Mouse (Mus musculus): Measurements from ENCODE around the gene Enthd1. TPM values are rescaled to one million over a fixed set of nuclear protein-coding genes. Genes with fewer than 3 reads are reported as not detected.
"Not testable (repeated sequence)": the region's sequence is repeated elsewhere in the genome, so short reads cannot be mapped to it uniquely, and the experiment has no call there.

Enthd1 gene
- polyA plus RNA-seq, 1 experiment from 2014 or later = not detected

DNA sequence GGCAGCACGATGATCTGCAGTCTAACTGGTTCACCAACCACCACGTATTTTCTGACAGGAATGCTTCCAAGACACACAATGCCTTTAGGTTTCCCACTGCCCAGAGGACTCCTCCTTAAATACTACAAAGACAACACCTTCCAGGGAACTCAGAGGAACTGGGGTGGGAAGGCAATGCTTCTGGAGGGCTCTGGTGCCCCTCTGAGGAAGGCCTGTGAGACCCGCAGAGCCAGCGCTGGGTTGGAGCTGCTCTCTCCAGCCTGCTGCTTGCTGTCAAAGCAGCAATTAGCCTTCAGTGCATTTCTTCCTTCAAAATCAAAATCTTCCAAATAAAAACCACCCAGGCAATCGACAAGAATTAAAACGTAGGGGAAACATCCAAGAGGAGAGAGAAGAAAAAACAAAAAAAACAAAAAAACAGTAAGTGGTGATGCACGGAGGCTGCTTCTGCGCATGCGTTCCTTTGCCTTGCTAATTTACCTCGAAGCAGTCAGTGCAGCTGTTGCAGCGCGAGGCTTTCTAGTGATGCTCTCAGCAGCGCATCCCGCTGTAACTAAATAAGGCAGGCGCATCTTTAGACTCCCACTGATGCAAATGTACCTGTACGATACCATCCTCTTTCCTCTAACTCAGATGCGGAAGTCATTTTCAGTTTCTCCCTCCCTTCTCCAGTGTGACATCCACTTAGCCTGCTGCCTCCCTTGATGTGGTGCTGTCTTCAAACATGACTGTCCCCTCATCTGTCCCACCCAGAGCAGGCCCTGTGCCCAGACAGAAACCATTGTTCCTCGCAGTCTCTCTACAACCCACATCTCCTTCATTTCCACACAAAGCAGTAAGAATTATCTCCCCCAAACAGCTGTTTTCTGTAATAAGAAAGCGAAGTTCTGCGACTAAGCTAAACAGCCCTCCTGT, 34.7 kb downstream of the Enthd1 start:
- no peak overlapping the region for H3K9ac ChIP-seq (replicated peaks)
- H3K27ac ChIP-seq (replicated peaks) = peak overlapping the region; percentile 54; the same call in 1 of the 2 replicates

GRCm38 (mm10) chr15:80521661-80522388, 43.1 kb downstream of the Enthd1 start:
- Histone ChIP-seq H3K4me3 (no peak overlapping the region), H3K9ac (replicated peaks) (no peak overlapping the region), H3K4me2 (replicated peaks) (no peak overlapping the region), H3K27me3 (no peaks in the 10 kb centered on the region), H3K36me3 (no peaks in the 10 kb centered on the region), H3K4me1 (peaks cover 10% of the 10 kb centered on the region), H3K9me3 (no peaks in the 10 kb centered on the region), H3K27ac (replicated peaks) (no peak overlapping the region)
- WGBS = 61% methylated on average over 10 of the region's 10 CpGs
- ATAC-seq (ENCODE audit: low FRiP score, low read depth) = no peak

More for the DNA sequence above, 34.7 kb downstream of the Enthd1 start:
- ATAC-seq (ENCODE audit: low FRiP score, low read depth) = no peak
- peaks cover 9% of the 10 kb centered on the region for H3K27me3 ChIP-seq
- H3K4me3 ChIP-seq = no peak overlapping the region
- H3K36me3 ChIP-seq = no peaks in the 10 kb centered on the region
- no peaks in the 10 kb centered on the region for H3K9me3 ChIP-seq
- WGBS = 38% methylated on average over 20 of the region's 20 CpGs
- H3K4me2 ChIP-seq (replicated peaks) = peak overlapping the region; percentile 35
- 0 out of 2 replicates have a peak, but pooled peaks cover 4% of the 10 kb centered on the region for H3K4me1 ChIP-seq

- no peak overlapping the region for H3K9ac ChIP-seq (replicated peaks)
- H3K9me3 ChIP-seq = no peaks in the 10 kb centered on the region
- H3K27me3 ChIP-seq = no peaks in the 10 kb centered on the region
- no peak overlapping the region for H3K4me3 ChIP-seq
- peaks cover 10% of the 10 kb centered on the region for H3K4me1 ChIP-seq
- H3K4me2 ChIP-seq (replicated peaks) = no peak overlapping the region
- no peak overlapping the region for H3K27ac ChIP-seq (replicated peaks)
- H3K36me3 ChIP-seq = no peaks in the 10 kb centered on the region
- ATAC-seq (ENCODE audit: low FRiP score, low read depth) = no peak
- WGBS = 94% methylated on average over 5 of the region's 5 CpGs
Measured at GRCm38 (mm10) chr15:80519931-80520330, 45.0 kb downstream of the Enthd1 start.

DNA sequence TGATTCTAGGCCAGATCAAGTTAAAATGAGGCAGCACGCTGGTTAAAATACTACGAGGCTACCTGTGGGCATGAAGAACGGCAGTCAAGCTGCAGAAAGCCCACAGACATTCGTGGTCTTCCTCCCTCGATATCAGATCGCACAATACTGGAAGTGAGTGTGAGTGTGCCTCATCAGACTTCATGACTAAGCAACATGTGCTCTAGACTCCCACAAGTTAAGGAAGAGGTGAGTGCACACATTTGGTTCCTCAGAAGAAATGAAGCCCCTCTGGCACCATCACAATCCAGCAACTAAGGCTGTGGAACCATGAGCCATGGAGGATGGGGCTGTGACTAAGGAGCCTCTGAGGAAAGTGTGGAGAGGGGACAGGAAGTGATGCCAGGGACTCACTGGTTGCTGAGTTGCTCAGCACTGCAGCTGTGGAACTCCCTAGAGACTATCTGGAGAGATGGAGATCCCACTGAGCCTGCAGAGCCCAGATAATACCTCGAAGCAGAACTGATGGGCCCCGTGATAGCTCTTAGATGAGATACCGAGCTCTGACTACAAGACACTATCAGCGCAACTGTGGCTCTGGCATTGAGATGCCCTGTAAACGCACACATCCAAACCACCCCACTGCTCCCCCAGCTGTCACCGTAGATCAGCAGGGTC, 46.3 kb downstream of the Enthd1 start:
- Histone ChIP-seq H3K36me3 (no peaks in the 10 kb centered on the region), H3K9ac (replicated peaks) (no peak overlapping the region), H3K27ac (replicated peaks) (peak overlapping the region; percentile 40), H3K27me3 (no peaks in the 10 kb centered on the region), H3K4me1 (peaks cover 10% of the 10 kb centered on the region), H3K4me2 (replicated peaks) (no peak overlapping the region), H3K4me3 (no peak overlapping the region), H3K9me3 (no peaks in the 10 kb centered on the region)
- WGBS = 91% methylated on average over 12 of the region's 12 CpGs
- ATAC-seq (ENCODE audit: low FRiP score, low read depth) = no peak

DNA sequence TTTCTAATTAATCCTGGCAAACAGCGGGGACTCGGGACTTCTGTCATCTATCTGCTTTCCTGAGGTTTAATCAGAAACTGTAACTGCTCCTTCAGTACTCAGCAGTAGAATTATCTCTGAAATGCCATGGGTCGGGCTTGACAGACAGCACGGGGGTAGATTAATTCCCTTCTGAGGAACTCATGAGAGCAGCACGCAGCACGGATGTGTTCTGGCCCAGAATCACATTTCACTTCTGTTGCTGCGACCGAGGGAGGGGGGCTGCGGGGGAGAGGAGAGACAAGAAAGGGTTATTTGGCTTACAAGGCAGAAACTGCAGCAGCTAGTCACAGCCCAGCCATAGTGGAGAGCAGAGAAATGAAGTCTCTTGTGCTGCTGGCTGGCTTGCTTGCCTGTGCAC, 47.0 kb downstream of the Enthd1 start:
- WGBS = 45% methylated on average over 9 of the region's 9 CpGs
- Histone ChIP-seq H3K4me2 (replicated peaks) (no peak overlapping the region), H3K36me3 (no peaks in the 10 kb centered on the region), H3K4me3 (no peak overlapping the region), H3K27me3 (no peaks in the 10 kb centered on the region), H3K27ac (replicated peaks) (peak overlapping the region; percentile 40), H3K4me1 (peaks cover 10% of the 10 kb centered on the region), H3K9me3 (no peaks in the 10 kb centered on the region), H3K9ac (replicated peaks) (no peak overlapping the region)
- no peak for ATAC-seq (ENCODE audit: low FRiP score, low read depth)

- Histone ChIP-seq H3K4me2 (replicated peaks) (no peak overlapping the region), H3K36me3 (no peaks in the 10 kb centered on the region), H3K4me3 (no peak overlapping the region), H3K27me3 (no peaks in the 10 kb centered on the region), H3K9ac (replicated peaks) (no peak overlapping the region), H3K9me3 (no peaks in the 10 kb centered on the region), H3K27ac (replicated peaks) (no peak overlapping the region), H3K4me1 (peaks cover 10% of the 10 kb centered on the region)
- ATAC-seq (ENCODE audit: low FRiP score, low read depth) = no peak
- WGBS = 92% methylated on average over 3 of the region's 3 CpGs
Measured at GRCm38 (mm10) chr15:80516525-80516924, 48.4 kb downstream of the Enthd1 start.

- 9% methylated on average over 4 of the region's 4 CpGs for WGBS
- no peak for ATAC-seq (ENCODE audit: low FRiP score, low read depth)
- Histone ChIP-seq H3K4me2 (replicated peaks) (no peak overlapping the region), H3K27me3 (no peaks in the 10 kb centered on the region; the same call in 1 of the 2 replicates), H3K9ac (replicated peaks) (no peak overlapping the region), H3K4me1 (peaks cover 7% of the 10 kb centered on the region), H3K4me3 (no peak overlapping the region), H3K27ac (replicated peaks) (peak overlapping the region; percentile 46; the same call in 1 of the 2 replicates), H3K9me3 (no peaks in the 10 kb centered on the region), H3K36me3 (no peaks in the 10 kb centered on the region)
Measured at GRCm38 (mm10) chr15:80505086-80505485, 59.9 kb downstream of the Enthd1 start.

GRCm38 (mm10) chr15:80503155-80503554, 61.8 kb downstream of the Enthd1 start:
- not testable (repeated sequence) for H3K4me2 ChIP-seq (replicated peaks); H3K36me3 ChIP-seq; H3K9me3 ChIP-seq; H3K4me1 ChIP-seq; ATAC-seq (ENCODE audit: low FRiP score, low read depth); H3K27ac ChIP-seq (replicated peaks); H3K27me3 ChIP-seq; H3K4me3 ChIP-seq; H3K9ac ChIP-seq (replicated peaks)
- WGBS = 94% methylated on average over 4 of the region's 4 CpGs

DNA sequence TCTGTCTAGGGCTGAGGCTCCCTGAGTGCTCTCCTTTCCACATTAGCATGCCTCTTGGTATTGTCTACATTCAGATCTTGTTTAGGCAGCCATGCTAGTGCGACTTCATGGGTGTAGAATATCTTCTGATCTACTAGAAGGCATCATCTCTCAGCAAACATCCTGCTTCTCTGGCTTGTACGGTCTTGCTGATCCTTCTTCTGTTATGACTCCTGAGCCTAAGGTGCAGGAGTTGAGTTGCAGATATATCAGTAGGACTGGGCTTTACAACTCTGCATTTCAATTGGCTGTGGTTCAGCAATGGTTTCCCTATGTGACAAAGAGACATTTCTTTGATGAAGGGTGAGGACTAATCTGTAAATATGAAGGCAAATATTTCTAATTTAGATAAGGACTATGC, 62.2 kb downstream of the Enthd1 start:
- Histone ChIP-seq H3K4me3 (no peak overlapping the region), H3K36me3 (no peaks in the 10 kb centered on the region), H3K4me1 (peaks cover 7% of the 10 kb centered on the region), H3K27ac (replicated peaks) (no peak overlapping the region), H3K9me3 (no peaks in the 10 kb centered on the region), H3K27me3 (no peaks in the 10 kb centered on the region), H3K4me2 (replicated peaks) (no peak overlapping the region), H3K9ac (replicated peaks) (no peak overlapping the region)
- 93% methylated on average over 2 of the region's 2 CpGs for WGBS
- ATAC-seq (ENCODE audit: low FRiP score, low read depth) = no peak

DNA sequence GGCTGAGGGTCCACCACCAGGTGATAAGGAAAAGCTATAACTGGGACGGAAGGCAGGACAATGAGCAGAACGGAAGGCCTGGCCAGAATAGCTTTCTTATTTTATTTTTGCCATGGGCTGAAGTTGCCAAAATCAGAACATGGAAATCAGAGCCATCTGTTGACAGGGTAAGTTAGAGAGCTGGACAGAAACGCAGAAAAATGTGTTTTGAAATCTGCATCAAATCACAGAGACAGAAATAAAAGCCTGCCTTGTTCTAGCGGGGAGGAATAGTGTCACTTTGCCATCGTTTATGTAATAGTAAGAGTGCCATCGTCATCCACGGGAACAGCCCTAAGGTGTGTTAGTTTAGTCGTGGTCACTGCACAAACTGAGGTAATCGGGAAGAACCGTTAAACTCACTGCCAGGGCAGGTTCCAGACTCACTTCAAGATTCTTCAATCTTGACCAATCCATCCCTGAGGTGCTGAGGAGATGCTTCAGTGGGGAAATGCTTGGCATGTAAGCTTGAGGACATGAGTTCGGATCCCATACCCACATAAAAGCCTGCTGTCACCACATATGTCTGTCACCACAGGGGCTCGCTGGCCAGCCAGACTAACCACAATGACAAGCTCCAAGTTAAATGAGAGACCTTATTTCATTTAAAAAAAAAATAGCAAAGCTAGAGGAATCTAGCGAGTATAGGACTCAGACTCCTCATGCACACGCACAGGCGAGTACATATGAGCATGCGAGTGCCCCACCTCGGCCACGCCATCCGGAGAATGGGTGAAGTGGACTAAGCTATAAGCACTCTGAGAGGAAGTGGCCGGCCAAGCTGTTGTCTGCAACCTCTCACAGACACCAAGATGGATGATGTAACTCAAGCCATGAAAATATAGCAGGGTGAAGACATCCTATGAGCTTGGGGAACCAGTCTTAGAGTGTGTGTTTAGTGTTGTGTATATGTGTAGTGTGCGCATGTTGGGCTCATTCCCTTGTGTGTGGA, 63.6 kb downstream of the Enthd1 start:
- Histone ChIP-seq H3K4me3 (no peak overlapping the region), H3K4me2 (replicated peaks) (no peak overlapping the region), H3K36me3 (no peaks in the 10 kb centered on the region), H3K27me3 (no peaks in the 10 kb centered on the region), H3K9me3 (no peaks in the 10 kb centered on the region), H3K27ac (replicated peaks) (no peak overlapping the region), H3K9ac (replicated peaks) (no peak overlapping the region), H3K4me1 (peaks cover 7% of the 10 kb centered on the region)
- ATAC-seq (ENCODE audit: low FRiP score, low read depth) = no peak
- WGBS = 90% methylated on average over 21 of the region's 21 CpGs

DNA sequence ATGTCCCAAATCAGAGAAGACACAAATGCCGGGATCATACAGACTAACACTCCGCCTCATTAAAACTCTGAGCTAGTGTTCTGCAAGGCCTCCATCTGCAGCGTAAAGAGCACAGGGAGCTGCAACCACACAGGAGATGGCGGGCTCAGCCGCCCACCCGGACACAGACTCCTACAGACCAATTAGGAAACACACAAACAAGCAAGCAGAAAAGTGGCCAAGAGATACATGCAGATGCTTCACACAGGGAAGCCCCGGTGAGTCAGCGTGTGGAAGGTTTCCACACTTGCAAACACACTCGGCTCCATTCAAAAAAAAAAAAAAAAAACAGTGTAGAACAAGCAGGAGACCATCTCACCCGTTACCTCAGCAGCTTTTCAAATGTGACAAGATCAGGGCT, 64.5 kb downstream of the Enthd1 start:
- H3K4me3 ChIP-seq = no peak overlapping the region
- H3K9ac ChIP-seq (replicated peaks) = no peak overlapping the region
- WGBS = 68% methylated on average over 10 of the region's 10 CpGs
- H3K4me1 ChIP-seq = peaks cover 6% of the 10 kb centered on the region
- no peaks in the 10 kb centered on the region for H3K27me3 ChIP-seq
- no peak for ATAC-seq (ENCODE audit: low FRiP score, low read depth)
- no peaks in the 10 kb centered on the region for H3K9me3 ChIP-seq
- no peaks in the 10 kb centered on the region for H3K36me3 ChIP-seq
- H3K27ac ChIP-seq (replicated peaks) = no peak overlapping the region
- H3K4me2 ChIP-seq (replicated peaks) = no peak overlapping the region

Measured in midbrain, embryonic 12.5 days (tissue).